Mouse (Mus musculus) hindbrain, postnatal 0 days (tissue): ENCODE measurements around the gene Mrps33. TPM values are rescaled to one million over a fixed set of nuclear protein-coding genes. Genes with fewer than 3 reads are reported as not detected.

Experiments
- ATAC-seq: fragments of 200-750 bp; cut with Nextera tagmentation; 2 replicates; pipeline ENCODE4 v1.8.0; 2017; ENCODE audit warnings: mild to moderate bottlenecking, moderate TSS enrichment, moderate library complexity
- DNase-seq: peaks from one replicate; pipeline ENCODE4 v3.0.0-alpha.2; 2015; ENCODE audit warnings: low spot score
- H3K27ac ChIP-seq: fragments of 300-500 bp; sonication (generic); 2 replicates; pipeline ENCODE4 v1.5.1; 2014; ENCODE audit warnings: mild to moderate bottlenecking
- H3K27me3 ChIP-seq: fragments of 300-500 bp; sonication (generic); 2 replicates; pipeline ENCODE4 v1.6.1; 2014; ENCODE audit warnings: low read length, mixed read lengths; ENCODE audit not compliant: insufficient read depth
- H3K36me3 ChIP-seq: fragments of 300-500 bp; sonication (generic); 2 replicates; pipeline ENCODE4 v1.6.1; 2014; ENCODE audit warnings: low read length, mixed read lengths; ENCODE audit not compliant: insufficient read depth
- H3K4me1 ChIP-seq: fragments of 300-500 bp; sonication (generic); 2 replicates; pipeline ENCODE4 v1.6.1; 2014; ENCODE audit warnings: antibody characterized with exemption, low read length, mixed read lengths; ENCODE audit not compliant: insufficient read depth
- H3K4me2 ChIP-seq: fragments of 300-500 bp; sonication (generic); 2 replicates; pipeline ENCODE4 v1.6.1; 2014; ENCODE audit warnings: low read depth, mild to moderate bottlenecking, low read length, moderate library complexity, mixed read lengths
- H3K4me3 ChIP-seq: fragments of 300-500 bp; sonication (generic); 2 replicates; pipeline ENCODE4 v1.5.1; 2014; ENCODE audit warnings: low read length
- H3K9ac ChIP-seq: fragments of 300-500 bp; sonication (generic); replicated peaks from 2 replicates; pipeline ENCODE4 v1.6.1; 2014; ENCODE audit warnings: mild to moderate bottlenecking, low read length, moderate library complexity, mixed read lengths
- H3K9me3 ChIP-seq: fragments of 300-500 bp; sonication (generic); 2 replicates; pipeline ENCODE4 v1.6.1; 2016; ENCODE audit warnings: low read length, mixed read lengths
- CTCF ChIP-seq: IDR thresholded peaks from 2 replicates; pipeline ENCODE4 v1.5.1; 2016; ENCODE audit warnings: antibody characterized with exemption, control low read depth, low read depth
- WGBS: fragments of 180-500 bp; shearing (Covaris S2); extraction: QIAGEN DNeasy Blood & Tissue Kit; methylation state at CpG from one replicate; pipeline ENCODE4 v1.1.7; 2014; 5-methylcytosine and 5-hydroxymethylcytosine counted together
- polyA plus RNA-seq: library from polyadenylated mRNA; unstranded; fragments of >200 nt; fragmentation: Nextera tagmentation; extraction: Ambion mirVana; gene quantifications from 2 replicates; pipeline ENCODE4 v1.2.1, GENCODE M21; 2015
- total RNA-seq: library from RNA; depleted of rRNA; stranded (reverse); fragments of >200 nt; gene quantifications from 2 replicates; pipeline ENCODE4 v1.2.3, GENCODE M21; 2014; rRNA removed

Gene Mrps33
- total RNA-seq (14.7 and 29.3 TPM in 2 replicates), polyA plus RNA-seq (205 and 218 TPM in 2 replicates)

DNA sequence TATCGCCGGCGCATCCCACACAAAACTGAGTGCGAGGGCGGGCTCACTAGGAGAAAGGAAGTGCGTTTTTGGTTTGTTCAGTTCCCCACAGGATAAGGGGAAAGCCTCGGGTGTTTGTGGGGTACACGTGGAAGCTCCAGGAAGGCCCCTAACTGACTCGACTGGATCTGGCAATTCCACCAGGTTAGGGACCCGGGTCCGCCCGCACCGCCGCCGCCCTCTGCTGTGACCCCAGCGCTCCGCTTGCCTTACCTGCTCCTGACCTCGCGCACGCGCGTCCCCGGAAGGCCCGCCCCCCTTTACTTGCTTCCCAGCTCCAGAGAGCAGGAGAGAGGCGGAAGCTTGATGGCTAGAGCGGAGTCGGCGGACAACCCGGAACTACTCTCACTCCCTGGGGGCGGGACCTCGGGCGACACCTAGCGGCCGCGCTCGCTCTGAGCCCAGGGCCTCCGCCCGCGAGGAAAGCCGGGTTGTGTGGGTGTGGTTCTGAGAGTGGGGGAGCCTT lies at the start of gene Mrps33:
Mrps33 (minus strand) TSS at position 377 of the 505 bp plus-strand sequence.
- Histone ChIP-seq H3K4me1 (no peaks in the 10 kb centered on the region), H3K9ac (peak within 1 kb of the TSS; percentile 61), H3K4me2 (peak within 1 kb of the TSS; percentile 66), H3K27ac (peak within 1 kb of the TSS; percentile 70), H3K9me3 (no peaks in the 10 kb centered on the region), H3K4me3 (peak within 1 kb of the TSS; percentile 71), H3K36me3 (no peaks in the 10 kb centered on the region), H3K27me3 (no peaks in the 10 kb centered on the region)
- ATAC-seq (peak; percentile 97), DNase-seq (peak; percentile 97)
- WGBS: 0% methylated on average over 39 of the region's 40 CpGs
- peak; percentile 98 for TF ChIP-seq CTCF

DNA sequence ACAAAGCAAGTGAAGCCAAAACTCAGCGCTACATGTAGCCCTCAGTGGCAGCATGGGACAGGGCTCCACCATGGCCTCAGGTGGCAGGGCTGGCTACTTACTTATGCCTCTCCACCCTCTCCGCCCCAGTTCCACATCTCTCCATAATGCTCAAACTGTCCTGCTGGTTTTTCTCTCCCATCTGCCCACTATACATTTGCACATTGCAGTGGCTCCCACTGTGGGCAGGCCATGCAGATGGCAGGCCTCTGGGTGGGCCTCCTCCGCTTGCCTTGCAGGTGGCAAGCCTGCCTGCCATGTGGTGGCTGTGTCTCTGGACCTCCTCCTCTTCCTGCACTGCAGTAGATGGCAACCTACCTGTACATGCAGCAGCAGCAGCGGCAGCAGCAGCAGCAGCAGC lies 38.9 kb upstream of the Mrps33 start:
- no peak overlapping the region for H3K27ac ChIP-seq
- DNase-seq: no peak
- no peak overlapping the region for H3K4me2 ChIP-seq
- no peaks in the 10 kb centered on the region for H3K27me3 ChIP-seq
- no peak overlapping the region for H3K4me3 ChIP-seq
- no peaks in the 10 kb centered on the region for H3K36me3 ChIP-seq
- no peaks in the 10 kb centered on the region for H3K4me1 ChIP-seq
- no peaks in the 10 kb centered on the region for H3K9me3 ChIP-seq
- WGBS: 76% methylated on average over 4 of the region's 4 CpGs
- no peak for ATAC-seq
- no peak for TF ChIP-seq CTCF
- no peak overlapping the region for H3K9ac ChIP-seq

DNA sequence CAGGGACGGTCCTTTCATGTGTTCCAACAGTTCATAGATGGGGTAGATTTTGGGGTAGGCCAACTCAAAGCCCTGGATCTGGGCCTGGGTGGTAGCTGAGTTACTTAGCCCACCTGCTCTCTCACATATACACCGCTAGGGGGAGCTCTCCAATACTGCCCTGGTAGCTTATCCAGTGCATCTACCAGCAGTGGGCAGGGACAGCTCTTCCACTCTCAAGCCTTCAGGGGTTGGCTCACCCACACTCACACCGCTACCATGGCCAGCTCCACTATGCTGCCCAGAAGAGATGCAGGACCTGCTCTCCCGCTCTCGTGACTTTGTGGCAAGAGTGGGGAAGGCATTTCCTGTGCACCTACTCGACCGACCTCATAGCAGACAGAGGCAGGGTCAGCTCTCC lies 38.0 kb upstream of the Mrps33 start:
- Histone ChIP-seq H3K9ac (no peak overlapping the region), H3K4me3 (no peak overlapping the region), H3K9me3 (no peaks in the 10 kb centered on the region), H3K4me1 (no peaks in the 10 kb centered on the region), H3K27me3 (no peaks in the 10 kb centered on the region), H3K36me3 (no peaks in the 10 kb centered on the region), H3K27ac (no peak overlapping the region), H3K4me2 (no peak overlapping the region)
- TF ChIP-seq CTCF: peak; percentile 29; the same call in 1 of the 2 replicates
- DNase-seq: no peak
- 58% methylated on average over 7 of the region's 7 CpGs for WGBS
- no peak for ATAC-seq

DNA sequence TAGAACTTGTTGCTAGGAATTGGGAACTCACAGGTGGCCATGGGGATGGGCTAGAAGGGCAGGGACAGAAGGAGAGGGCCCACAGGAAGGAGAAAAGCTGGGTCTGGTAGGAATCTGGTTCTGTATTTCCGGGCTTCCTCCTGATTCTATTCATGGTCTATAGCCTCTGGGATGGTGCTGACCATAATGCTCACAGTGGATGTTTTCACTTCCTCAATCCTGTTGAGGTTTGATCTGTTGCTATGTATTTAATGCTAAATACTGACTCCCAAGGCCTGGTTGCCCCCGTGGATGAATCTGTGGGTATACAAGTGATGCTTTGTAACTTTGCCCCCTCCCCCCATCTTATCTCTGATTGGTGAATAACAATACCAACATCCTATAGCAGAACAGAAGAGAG lies 36.8 kb upstream of the Mrps33 start:
- Histone ChIP-seq H3K9ac (no peak overlapping the region), H3K27ac (no peak overlapping the region), H3K27me3 (no peaks in the 10 kb centered on the region), H3K4me1 (no peaks in the 10 kb centered on the region), H3K4me2 (no peak overlapping the region), H3K9me3 (no peaks in the 10 kb centered on the region), H3K4me3 (no peak overlapping the region), H3K36me3 (no peaks in the 10 kb centered on the region)
- DNase-seq (no peak), ATAC-seq (no peak)
- no peak for TF ChIP-seq CTCF
- 84% methylated on average over 2 of the region's 2 CpGs for WGBS

DNA sequence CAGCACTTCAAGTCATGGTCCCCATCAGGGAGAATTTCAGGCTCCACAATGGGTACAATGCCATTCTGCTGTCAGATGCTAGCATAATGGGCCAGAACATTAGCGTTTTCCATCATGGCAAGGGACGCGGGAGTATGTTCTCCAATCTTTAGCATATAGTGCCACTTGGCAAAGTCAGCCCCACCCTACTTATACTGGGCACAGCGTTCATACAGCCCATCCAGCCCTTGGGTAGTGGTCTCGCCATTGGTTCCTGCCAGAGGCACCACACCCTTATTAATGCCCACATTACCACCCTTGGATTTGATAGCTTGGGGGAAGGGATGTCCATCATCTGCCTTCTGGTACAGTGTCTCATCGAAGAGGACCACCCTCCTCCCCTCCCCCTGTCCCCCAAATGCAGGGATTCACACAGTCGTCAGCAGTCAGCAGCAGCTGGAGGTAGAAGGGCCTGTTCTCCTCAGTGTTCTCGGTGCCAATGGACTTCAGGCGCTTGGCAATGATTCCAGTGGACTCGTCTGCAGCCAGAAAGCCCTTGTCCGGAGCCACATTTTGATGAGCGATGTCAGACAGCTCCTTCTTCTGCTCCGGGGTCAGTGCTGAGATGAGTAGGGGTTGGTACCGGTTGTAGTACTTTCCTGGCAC lies 33.0 kb upstream of the Mrps33 start:
- peak; percentile 67 for ATAC-seq
- TF ChIP-seq CTCF: no peak
- no peaks in the 10 kb centered on the region for H3K4me1 ChIP-seq
- peak; percentile 25 for DNase-seq
- no peaks in the 10 kb centered on the region for H3K36me3 ChIP-seq
- no peaks in the 10 kb centered on the region for H3K9me3 ChIP-seq
- no peaks in the 10 kb centered on the region for H3K27me3 ChIP-seq
- no peak overlapping the region for H3K4me3 ChIP-seq
- H3K4me2 ChIP-seq: no peak overlapping the region
- no peak overlapping the region for H3K9ac ChIP-seq
- WGBS: 70% methylated on average over 14 of the region's 14 CpGs
- H3K27ac ChIP-seq: no peak overlapping the region

DNA sequence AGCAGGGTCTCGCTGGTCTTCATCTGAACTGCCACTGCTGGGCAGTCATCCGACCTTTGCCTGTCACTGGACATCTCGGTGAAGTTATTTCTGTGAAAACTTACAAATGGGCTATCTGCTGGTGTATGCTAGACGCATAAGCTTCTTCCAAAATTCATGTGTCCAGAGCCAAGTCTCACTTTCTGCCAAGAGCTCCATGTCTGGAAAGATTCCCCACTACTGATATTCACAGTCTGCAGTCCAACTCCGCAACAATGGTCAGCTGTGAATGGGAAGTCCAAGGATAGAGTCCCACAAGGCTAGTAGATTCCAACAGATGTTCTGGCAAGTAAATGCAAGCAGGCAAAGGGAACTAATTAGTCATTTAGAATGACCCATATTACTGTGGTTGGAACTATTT lies 17.9 kb upstream of the Mrps33 start:
- TF ChIP-seq CTCF: no peak
- Histone ChIP-seq H3K36me3 (no peaks in the 10 kb centered on the region), H3K9ac (no peak overlapping the region), H3K4me2 (no peak overlapping the region), H3K9me3 (no peaks in the 10 kb centered on the region), H3K4me3 (no peak overlapping the region), H3K4me1 (no peaks in the 10 kb centered on the region), H3K27me3 (no peaks in the 10 kb centered on the region), H3K27ac (no peak overlapping the region)
- DNase-seq: no peak
- WGBS: 80% methylated on average over 5 of the region's 5 CpGs
- ATAC-seq: no peak

DNA sequence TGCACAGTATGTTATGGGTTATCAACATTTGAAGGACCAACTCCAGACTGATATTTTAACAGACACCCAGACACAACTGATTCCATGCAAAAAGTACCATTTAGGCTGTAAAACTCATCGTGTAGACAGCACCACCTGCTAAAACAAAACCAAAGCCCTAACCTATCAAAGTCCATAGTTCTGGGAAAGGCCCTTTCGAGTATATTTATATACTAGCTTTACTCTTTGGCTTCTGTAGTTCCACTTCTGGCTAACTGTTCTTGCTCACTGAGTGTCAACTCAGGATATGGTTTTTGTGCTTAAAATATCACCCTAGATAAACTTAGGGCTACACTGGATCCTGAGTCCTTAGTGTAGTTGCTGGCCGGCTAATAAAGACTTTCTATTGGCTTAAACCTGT lies 10.5 kb upstream of the Mrps33 start:
- Histone ChIP-seq H3K4me3 (no peak overlapping the region), H3K9me3 (no peaks in the 10 kb centered on the region), H3K27me3 (no peaks in the 10 kb centered on the region), H3K9ac (no peak overlapping the region), H3K36me3 (no peaks in the 10 kb centered on the region), H3K4me2 (no peak overlapping the region), H3K27ac (no peak overlapping the region), H3K4me1 (no peaks in the 10 kb centered on the region)
- ATAC-seq (no peak), DNase-seq (no peak)
- WGBS: 86% methylated on average over 3 of the region's 3 CpGs
- no peak for TF ChIP-seq CTCF
